Mouse (Mus musculus) thymus, adult 2 months (tissue): ENCODE measurements around the gene Dppa2.

Experiments used
- CTCF ChIP-seq: fragments of 200-500 bp; IDR thresholded peaks from 2 replicates; pipeline ENCODE4 v1.5.1; 2012; ENCODE audit warnings: mild to moderate bottlenecking, control low read depth, low read length, moderate library complexity, borderline replicate concordance; ENCODE audit not compliant: control insufficient read depth, poor library complexity, insufficient read depth; ENCODE audit errors: extremely low read depth
- POLR2A ChIP-seq: fragments of 200-500 bp; IDR thresholded peaks from 2 replicates; pipeline ENCODE4 v1.6.1; 2012; ENCODE audit warnings: mild to moderate bottlenecking, low read length, control low read depth, moderate library complexity; ENCODE audit not compliant: control insufficient read depth, poor library complexity, insufficient read depth; ENCODE audit errors: extremely low read depth

GRCm38 (mm10) chr16:48282801-48283200 is 20.9 kb upstream of the Dppa2 start:
- TF ChIP-seq CTCF (no peak), POLR2A (no peak)
